Mouse (Mus musculus): Measurements from ENCODE around the gene Foxa2.

- TF ChIP-seq CTCF (conservative IDR thresholded peaks at IDR 0.05; ENCODE audit: low read length) (no peak), POU5F1 (IDR thresholded peaks at IDR 0.05; ENCODE audit: borderline replicate concordance, low read length) (no peak), NANOG (IDR thresholded peaks at IDR 0.05; ENCODE audit: borderline replicate concordance, low read length) (no peak)
These were observed 8.1 kb downstream of the Foxa2 start for GRCm38 (mm10) chr2:148038366-148039310.

All from E14TG2a.4 (cell line).